Mouse (Mus musculus) neural tube, embryonic 13.5 days (tissue): ENCODE data around the gene Fam114a1. TPM values are rescaled to one million over a fixed set of nuclear protein-coding genes. Genes with fewer than 3 reads are reported as not detected.
A peak's percentile ranks its signal among the peaks of the same experiment; 100 is the strongest.

ENCODE experiments used
- ATAC-seq: fragments of 200-750 bp; cut with Nextera tagmentation; 2 replicates; pipeline ENCODE4 v1.8.0; 2017; ENCODE audit warnings: low read depth, mild to moderate bottlenecking, moderate TSS enrichment, moderate library complexity
- H3K27ac ChIP-seq: fragments of 300-500 bp; sonication (generic); replicated peaks from 2 replicates; pipeline ENCODE4 v1.5.1; 2015; ENCODE audit warnings: moderate library complexity, mild to moderate bottlenecking, inconsistent platforms
- H3K27me3 ChIP-seq: fragments of 300-500 bp; sonication (generic); 2 replicates; pipeline ENCODE4 v1.6.1; 2015; ENCODE audit warnings: mild to moderate bottlenecking, inconsistent platforms
- H3K36me3 ChIP-seq: fragments of 300-500 bp; sonication (generic); 2 replicates; pipeline ENCODE4 v1.6.1; 2015; ENCODE audit warnings: mild to moderate bottlenecking, inconsistent platforms
- H3K4me1 ChIP-seq: fragments of 300-500 bp; sonication (generic); replicated peaks from 2 replicates; pipeline ENCODE4 v1.6.1; 2015; ENCODE audit warnings: inconsistent platforms
- H3K4me2 ChIP-seq: fragments of 300-500 bp; sonication (generic); 2 replicates; pipeline ENCODE4 v1.6.1; 2015; ENCODE audit warnings: inconsistent platforms, mild to moderate bottlenecking, moderate library complexity
- H3K4me3 ChIP-seq: fragments of 300-500 bp; sonication (generic); 2 replicates; pipeline ENCODE4 v1.5.1; 2015; ENCODE audit warnings: mild to moderate bottlenecking, inconsistent platforms
- H3K9ac ChIP-seq: fragments of 300-500 bp; sonication (generic); 2 replicates; pipeline ENCODE4 v1.6.1; 2015; ENCODE audit warnings: moderate library complexity, mild to moderate bottlenecking, inconsistent platforms
- H3K9me3 ChIP-seq: fragments of 300-500 bp; sonication (generic); 2 replicates; pipeline ENCODE4 v1.6.1; 2016; ENCODE audit warnings: inconsistent platforms
- WGBS: fragments of 180-500 bp; shearing (Covaris S2); methylation state at CpG from one replicate; pipeline ENCODE4 v1.1.7; 2015; 5-methylcytosine and 5-hydroxymethylcytosine counted together
- polyA plus RNA-seq: library from polyadenylated mRNA; unstranded; fragments of >200 nt; fragmentation: Nextera tagmentation; extraction: Ambion mirVana; gene quantifications from 2 replicates; pipeline ENCODE4 v1.2.1, GENCODE M21; 2015

Fam114a1 gene
- polyA plus RNA-seq, 1 experiment from 2014 or later = 15.4 TPM

- Histone ChIP-seq H3K9ac (no peak overlapping the region), H3K27me3 (no peaks in the 10 kb centered on the region), H3K4me3 (no peak overlapping the region), H3K4me2 (no peak overlapping the region), H3K4me1 (peaks cover 8% of the 10 kb centered on the region; the same call in 1 of the 2 replicates), H3K36me3 (no peaks in the 10 kb centered on the region), H3K27ac (no peak overlapping the region), H3K9me3 (no peaks in the 10 kb centered on the region)
- no peak for ATAC-seq
- 63% methylated on average over 5 of the region's 5 CpGs for WGBS
Observed at GRCm38 (mm10) chr5:65040463-65040862, 70.6 kb downstream of the Fam114a1 start.

- Histone ChIP-seq H3K9ac (no peak overlapping the region), H3K27ac (no peak overlapping the region), H3K36me3 (no peaks in the 10 kb centered on the region), H3K9me3 (no peaks in the 10 kb centered on the region), H3K4me1 (peaks cover 15% of the 10 kb centered on the region), H3K27me3 (no peaks in the 10 kb centered on the region), H3K4me3 (no peak overlapping the region), H3K4me2 (no peak overlapping the region)
- no peak for ATAC-seq
- WGBS = 57% methylated on average over 11 of the region's 11 CpGs
Observed at GRCm38 (mm10) chr5:65043407-65043895, 73.6 kb downstream of the Fam114a1 start.

- Histone ChIP-seq H3K36me3 (no peaks in the 10 kb centered on the region), H3K4me1 (peaks cover 18% of the 10 kb centered on the region), H3K4me2 (no peak overlapping the region), H3K27me3 (no peaks in the 10 kb centered on the region), H3K9ac (no peak overlapping the region), H3K9me3 (no peaks in the 10 kb centered on the region), H3K27ac (peak overlapping the region; percentile 42; the same call in 1 of the 2 replicates), H3K4me3 (no peak overlapping the region)
- WGBS = 69% methylated on average over 6 of the region's 6 CpGs
- no peak for ATAC-seq
Observed at GRCm38 (mm10) chr5:65045642-65046370, 75.9 kb downstream of the Fam114a1 start.

- no peak for ATAC-seq
- no peak overlapping the region for H3K27ac ChIP-seq
- H3K9ac ChIP-seq = no peak overlapping the region
- no peaks in the 10 kb centered on the region for H3K9me3 ChIP-seq
- WGBS = 63% methylated on average over 12 of the region's 12 CpGs
- H3K4me2 ChIP-seq = no peak overlapping the region
- H3K4me3 ChIP-seq = no peak overlapping the region
- H3K4me1 ChIP-seq = peaks cover 25% of the 10 kb centered on the region
- no peaks in the 10 kb centered on the region for H3K27me3 ChIP-seq
- H3K36me3 ChIP-seq = no peaks in the 10 kb centered on the region
Observed at GRCm38 (mm10) chr5:65046442-65047284, 76.8 kb downstream of the Fam114a1 start.

GRCm38 (mm10) chr5:65047285-65047855, 77.5 kb downstream of the Fam114a1 start:
- ATAC-seq = no peak
- H3K4me1 ChIP-seq = peaks cover 31% of the 10 kb centered on the region
- no peak overlapping the region for H3K9ac ChIP-seq
- H3K27ac ChIP-seq = no peak overlapping the region
- no peaks in the 10 kb centered on the region for H3K36me3 ChIP-seq
- no peaks in the 10 kb centered on the region for H3K9me3 ChIP-seq
- H3K27me3 ChIP-seq = no peaks in the 10 kb centered on the region
- no peak overlapping the region for H3K4me2 ChIP-seq
- 50% methylated on average over 12 of the region's 12 CpGs for WGBS
- no peak overlapping the region for H3K4me3 ChIP-seq

GRCm38 (mm10) chr5:65049880-65050279, 80.0 kb downstream of the Fam114a1 start:
- H3K4me3 ChIP-seq = no peak overlapping the region
- H3K9me3 ChIP-seq = no peaks in the 10 kb centered on the region
- H3K4me1 ChIP-seq = peaks cover 37% of the 10 kb centered on the region
- no peaks in the 10 kb centered on the region for H3K36me3 ChIP-seq
- H3K27me3 ChIP-seq = no peaks in the 10 kb centered on the region
- 0 out of 2 replicates have a peak overlapping the region, but pooled peaks have one; percentile 70 for H3K27ac ChIP-seq
- H3K4me2 ChIP-seq = no peak overlapping the region
- no peak for ATAC-seq
- no peak overlapping the region for H3K9ac ChIP-seq
- WGBS = 76% methylated on average over 5 of the region's 5 CpGs

GRCm38 (mm10) chr5:65051513-65051912, 81.6 kb downstream of the Fam114a1 start:
- Histone ChIP-seq H3K27ac (peak overlapping the region; percentile 70), H3K9ac (no peak overlapping the region), H3K27me3 (no peaks in the 10 kb centered on the region), H3K36me3 (no peaks in the 10 kb centered on the region), H3K4me1 (peaks cover 37% of the 10 kb centered on the region), H3K9me3 (no peaks in the 10 kb centered on the region), H3K4me2 (no peak overlapping the region), H3K4me3 (no peak overlapping the region)
- WGBS = 56% methylated on average over 3 of the region's 3 CpGs
- peak; percentile 51; the same call in 1 of the 2 replicates for ATAC-seq

- no peak for ATAC-seq
- Histone ChIP-seq H3K36me3 (no peaks in the 10 kb centered on the region), H3K9ac (no peak overlapping the region), H3K27me3 (no peaks in the 10 kb centered on the region), H3K4me2 (no peak overlapping the region), H3K9me3 (no peaks in the 10 kb centered on the region), H3K4me1 (peaks cover 4% of the 10 kb centered on the region; the same call in 1 of the 2 replicates), H3K27ac (no peak overlapping the region), H3K4me3 (no peak overlapping the region)
- WGBS = 93% methylated on average over 6 of the region's 6 CpGs
Observed at GRCm38 (mm10) chr5:65057596-65057995, 87.7 kb downstream of the Fam114a1 start.

GRCm38 (mm10) chr5:65059806-65060205, 89.9 kb downstream of the Fam114a1 start:
- Histone ChIP-seq H3K4me1 (no peaks in the 10 kb centered on the region), H3K9ac (no peak overlapping the region), H3K27ac (no peak overlapping the region), H3K36me3 (no peaks in the 10 kb centered on the region), H3K4me3 (no peak overlapping the region), H3K9me3 (no peaks in the 10 kb centered on the region), H3K4me2 (no peak overlapping the region), H3K27me3 (no peaks in the 10 kb centered on the region)
- no peak for ATAC-seq
- WGBS = 66% methylated on average over 2 of the region's 2 CpGs

- H3K27ac ChIP-seq = no peak overlapping the region
- H3K4me3 ChIP-seq = no peak overlapping the region
- ATAC-seq = no peak
- no peaks in the 10 kb centered on the region for H3K4me1 ChIP-seq
- H3K27me3 ChIP-seq = no peaks in the 10 kb centered on the region
- H3K9me3 ChIP-seq = no peaks in the 10 kb centered on the region
- 88% methylated on average over 4 of the region's 4 CpGs for WGBS
- no peak overlapping the region for H3K4me2 ChIP-seq
- H3K9ac ChIP-seq = no peak overlapping the region
- H3K36me3 ChIP-seq = no peaks in the 10 kb centered on the region
Observed at GRCm38 (mm10) chr5:65062236-65062635, 92.4 kb downstream of the Fam114a1 start.

- H3K9ac ChIP-seq = no peak overlapping the region
- ATAC-seq = no peak
- 69% methylated on average over 2 of the region's 2 CpGs for WGBS
- no peak overlapping the region for H3K4me2 ChIP-seq
- H3K4me3 ChIP-seq = no peak overlapping the region
- H3K27ac ChIP-seq = no peak overlapping the region
- no peaks in the 10 kb centered on the region for H3K27me3 ChIP-seq
- H3K4me1 ChIP-seq = no peaks in the 10 kb centered on the region
- no peaks in the 10 kb centered on the region for H3K36me3 ChIP-seq
- H3K9me3 ChIP-seq = no peaks in the 10 kb centered on the region
Observed at GRCm38 (mm10) chr5:65063266-65063665, 93.4 kb downstream of the Fam114a1 start.

- Histone ChIP-seq H3K27ac (no peak overlapping the region), H3K36me3 (no peaks in the 10 kb centered on the region), H3K4me3 (no peak overlapping the region), H3K9ac (no peak overlapping the region), H3K4me2 (no peak overlapping the region), H3K9me3 (no peaks in the 10 kb centered on the region), H3K27me3 (no peaks in the 10 kb centered on the region), H3K4me1 (peaks cover 12% of the 10 kb centered on the region)
- WGBS = 52% methylated on average over 6 of the region's 6 CpGs
- ATAC-seq = no peak
Observed at GRCm38 (mm10) chr5:65068166-65068565, 98.3 kb downstream of the Fam114a1 start.
